Mouse (Mus musculus): ENCODE measurements around the gene Spata5. TPM values are rescaled to one million over a fixed set of nuclear protein-coding genes. Genes with fewer than 3 reads are reported as not detected.
"Not testable (repeated sequence)": the region's sequence is repeated elsewhere in the genome, so short reads cannot be mapped to it uniquely, and the experiment has no call there.

Spata5 gene
- polyA plus RNA-seq, 1 experiment from 2014 or later, result 41.2 TPM

DNA sequence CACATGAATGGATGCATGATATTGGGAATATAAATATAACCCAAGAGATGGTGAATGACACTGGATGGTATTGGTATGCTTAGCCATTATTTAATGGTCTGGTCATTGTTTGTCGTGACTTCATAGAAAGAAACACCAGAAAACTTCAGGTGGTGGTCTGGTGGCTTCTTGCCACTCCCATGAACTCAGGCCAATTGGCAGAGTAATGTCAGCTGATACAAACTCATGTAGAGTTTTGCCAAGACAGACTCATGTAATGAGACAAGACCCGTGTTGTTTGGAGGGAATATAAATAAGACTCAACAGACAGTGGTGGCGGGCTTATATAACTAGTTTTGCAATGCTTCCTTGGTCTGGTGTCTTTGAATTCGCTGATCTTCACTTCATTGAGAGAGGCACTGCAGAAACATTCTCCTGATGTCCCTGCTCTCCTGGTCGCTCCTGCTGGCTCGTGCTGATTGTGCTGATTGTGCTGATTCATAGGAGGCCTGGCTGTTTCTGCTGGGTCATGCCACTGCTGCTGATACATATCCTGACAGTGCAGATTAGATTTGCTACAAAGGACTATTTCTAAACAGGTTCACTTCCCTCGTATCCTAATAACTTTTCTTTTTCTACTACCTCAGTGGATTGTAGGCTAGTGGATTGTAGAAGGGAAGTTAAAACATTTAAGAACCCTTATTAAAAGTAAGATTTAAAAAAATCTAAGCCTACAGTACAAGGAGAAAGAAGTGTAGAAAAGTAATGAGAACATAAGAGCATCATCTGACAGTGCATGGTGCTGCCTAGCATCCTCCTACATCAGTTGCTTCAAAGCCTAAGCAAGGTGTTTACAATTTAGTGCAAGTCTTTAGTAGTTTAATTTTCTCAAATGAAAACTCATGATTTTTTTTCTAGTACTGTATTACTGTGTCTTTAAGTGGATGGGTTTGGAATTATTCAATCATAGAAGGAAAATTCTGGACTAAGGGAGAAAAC is 90.6 kb downstream of the Spata5 start:
- peaks cover 10% of the 10 kb centered on the region for H3K4me1 ChIP-seq (replicated peaks; ENCODE audit: control insufficient read depth, insufficient read depth, low read length)
- peak overlapping the region; percentile 80 for H3K27ac ChIP-seq (ENCODE audit: low read depth, low read length)
- no peak overlapping the region for H3K9ac ChIP-seq (ENCODE audit: low read depth, low read length)
- no peaks in the 10 kb centered on the region for H3K9me3 ChIP-seq (ENCODE audit: control insufficient read depth, low read length)
- no peaks in the 10 kb centered on the region for H3K27me3 ChIP-seq (replicated peaks; ENCODE audit: control insufficient read depth, insufficient read depth, low read length)
- ATAC-seq (replicated peaks; ENCODE audit: low FRiP score), result peak; percentile 97
- no peaks in the 10 kb centered on the region for H3K36me3 ChIP-seq (ENCODE audit: control insufficient read depth, insufficient read depth, low read length)
- H3K4me3 ChIP-seq (ENCODE audit: low read depth, low read length), result no peak overlapping the region
- peak overlapping the region; percentile 36 for H3K4me2 ChIP-seq
- 52% methylated on average over 7 of the region's 7 CpGs for WGBS
- peak; percentile 48 for DNase-seq (ENCODE audit: low spot score)

DNA sequence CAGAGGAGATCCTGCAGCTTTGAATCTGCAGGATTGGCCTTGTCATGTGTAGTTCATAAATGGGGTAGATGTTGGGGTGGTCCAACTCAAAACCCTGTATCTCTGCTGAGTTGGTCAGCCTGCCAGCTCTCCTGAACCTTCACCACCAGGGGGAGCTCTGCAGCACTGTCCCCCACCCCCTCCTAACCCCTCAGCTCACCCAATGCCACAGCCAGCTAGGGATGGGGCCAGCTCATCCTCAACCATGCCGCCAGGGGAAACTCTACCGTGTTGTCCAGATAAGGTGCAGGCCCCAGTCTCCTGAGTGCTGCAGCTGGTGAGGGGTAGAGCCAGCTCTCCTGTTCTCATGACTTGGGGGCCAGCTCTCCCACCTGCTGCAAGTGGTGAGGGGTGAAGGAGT is 95.8 kb downstream of the Spata5 start:
- no peak overlapping the region for H3K4me3 ChIP-seq (ENCODE audit: low read depth, low read length)
- ATAC-seq (replicated peaks; ENCODE audit: low FRiP score), result peak; percentile 97
- no peak overlapping the region for H3K9ac ChIP-seq (ENCODE audit: low read depth, low read length)
- peak; percentile 53 for DNase-seq (ENCODE audit: low spot score)
- H3K36me3 ChIP-seq (ENCODE audit: control insufficient read depth, insufficient read depth, low read length), result no peaks in the 10 kb centered on the region
- no peak overlapping the region for H3K27ac ChIP-seq (ENCODE audit: low read depth, low read length)
- H3K27me3 ChIP-seq (replicated peaks; ENCODE audit: control insufficient read depth, insufficient read depth, low read length), result no peaks in the 10 kb centered on the region
- H3K4me1 ChIP-seq (replicated peaks; ENCODE audit: control insufficient read depth, insufficient read depth, low read length), result peaks cover 11% of the 10 kb centered on the region
- WGBS, result 14% methylated on average over 2 of the region's 2 CpGs
- no peaks in the 10 kb centered on the region for H3K9me3 ChIP-seq (ENCODE audit: control insufficient read depth, low read length)
- H3K4me2 ChIP-seq, result no peak overlapping the region

DNA sequence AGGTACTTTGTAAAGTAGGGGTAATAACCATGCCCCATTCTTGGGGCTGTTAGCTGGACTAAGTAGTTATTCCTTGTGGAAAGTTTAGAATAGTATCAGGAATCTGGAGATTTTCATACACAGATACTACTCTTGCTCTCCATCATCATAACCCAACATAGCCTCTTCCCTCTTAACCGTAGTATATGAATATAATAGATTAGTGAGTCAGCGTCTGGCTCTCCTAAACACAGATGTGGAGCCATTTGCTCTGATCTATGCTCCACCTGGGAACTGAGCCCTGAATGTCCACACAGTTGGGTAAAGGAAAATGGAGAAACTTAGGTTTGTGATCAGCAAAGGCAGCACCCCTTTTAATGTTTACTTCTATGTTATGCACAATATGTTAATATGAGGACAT is 96.7 kb downstream of the Spata5 start:
- Histone ChIP-seq H3K27ac (ENCODE audit: low read depth, low read length) (no peak overlapping the region), H3K27me3 (replicated peaks; ENCODE audit: control insufficient read depth, insufficient read depth, low read length) (no peaks in the 10 kb centered on the region)
- WGBS, result 83% methylated on average over 2 of the region's 2 CpGs

DNA sequence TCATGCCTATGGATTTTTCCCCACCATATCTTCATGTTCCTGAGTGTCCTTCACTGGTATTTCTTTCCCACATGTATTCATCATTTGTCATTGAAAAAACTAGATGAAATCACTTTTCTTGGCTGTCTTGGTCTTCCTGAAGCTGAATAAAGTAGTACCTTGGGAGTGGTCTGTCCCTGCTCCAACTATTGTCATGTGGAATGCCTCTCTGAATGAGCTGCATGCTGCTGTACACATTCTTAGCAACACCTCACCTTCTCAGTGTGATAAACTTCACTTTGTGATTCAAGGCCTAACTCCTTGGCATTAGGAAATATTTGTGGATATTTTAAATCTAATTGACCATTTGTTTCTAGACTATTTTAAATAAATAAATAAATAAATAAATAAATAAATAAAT is 98.9 kb downstream of the Spata5 start:
- no peak overlapping the region for H3K4me2 ChIP-seq
- H3K36me3 ChIP-seq (ENCODE audit: control insufficient read depth, insufficient read depth, low read length), result no peaks in the 10 kb centered on the region
- H3K4me3 ChIP-seq (ENCODE audit: low read depth, low read length), result no peak overlapping the region
- H3K4me1 ChIP-seq (replicated peaks; ENCODE audit: control insufficient read depth, insufficient read depth, low read length), result peaks cover 11% of the 10 kb centered on the region
- no peaks in the 10 kb centered on the region for H3K9me3 ChIP-seq (ENCODE audit: control insufficient read depth, low read length)
- H3K27me3 ChIP-seq (replicated peaks; ENCODE audit: control insufficient read depth, insufficient read depth, low read length), result no peaks in the 10 kb centered on the region
- no peak overlapping the region for H3K27ac ChIP-seq (ENCODE audit: low read depth, low read length)
- no peak for DNase-seq (ENCODE audit: low spot score)
- no peak for ATAC-seq (replicated peaks; ENCODE audit: low FRiP score)
- H3K9ac ChIP-seq (ENCODE audit: low read depth, low read length), result no peak overlapping the region

More for the DNA sequence above, 96.7 kb downstream of the Spata5 start:
- Histone ChIP-seq H3K9me3 (ENCODE audit: control insufficient read depth, low read length) (no peaks in the 10 kb centered on the region), H3K9ac (ENCODE audit: low read depth, low read length) (no peak overlapping the region), H3K4me3 (ENCODE audit: low read depth, low read length) (no peak overlapping the region), H3K4me1 (replicated peaks; ENCODE audit: control insufficient read depth, insufficient read depth, low read length) (peaks cover 11% of the 10 kb centered on the region), H3K36me3 (ENCODE audit: control insufficient read depth, insufficient read depth, low read length) (no peaks in the 10 kb centered on the region), H3K4me2 (no peak overlapping the region)
- no peak for DNase-seq (ENCODE audit: low spot score)
- no peak for ATAC-seq (replicated peaks; ENCODE audit: low FRiP score)

DNA sequence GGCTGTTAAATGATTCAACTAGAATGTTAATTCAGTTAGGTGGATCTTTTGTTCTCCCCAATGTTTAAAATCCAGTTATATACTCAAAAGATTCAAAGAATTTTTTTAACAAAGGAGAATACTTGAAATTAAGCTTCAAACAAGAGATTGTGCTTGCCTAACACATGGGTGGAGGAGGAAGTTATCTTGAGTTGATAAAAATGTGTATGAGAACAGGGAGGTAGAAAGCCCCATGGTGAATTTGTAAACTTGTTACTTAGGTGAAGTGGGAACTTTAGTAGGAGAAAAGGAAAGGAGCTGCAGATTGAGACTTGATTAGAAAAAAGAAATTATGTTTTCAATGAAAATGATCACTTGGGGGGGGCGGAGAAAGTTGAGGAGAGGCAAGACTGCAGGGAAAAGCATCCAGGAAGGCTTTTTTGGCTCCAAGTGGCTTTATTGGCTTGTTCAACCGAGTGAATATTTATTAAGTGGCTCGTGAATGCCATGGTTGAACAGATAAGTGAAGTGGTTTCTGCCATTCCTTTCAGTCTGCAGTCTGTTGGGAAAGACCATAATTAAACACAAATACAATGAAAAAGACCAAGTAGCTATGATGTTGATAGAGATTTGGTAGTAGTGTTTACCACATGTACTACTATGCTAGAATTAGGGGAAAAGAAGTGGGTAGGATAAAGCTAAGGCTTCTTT is 100.8 kb downstream of the Spata5 start:
- Histone ChIP-seq H3K9me3 (ENCODE audit: control insufficient read depth, low read length) (no peaks in the 10 kb centered on the region), H3K27me3 (replicated peaks; ENCODE audit: control insufficient read depth, insufficient read depth, low read length) (no peaks in the 10 kb centered on the region), H3K36me3 (ENCODE audit: control insufficient read depth, insufficient read depth, low read length) (no peaks in the 10 kb centered on the region), H3K4me2 (no peak overlapping the region), H3K4me1 (replicated peaks; ENCODE audit: control insufficient read depth, insufficient read depth, low read length) (peaks cover 10% of the 10 kb centered on the region), H3K4me3 (ENCODE audit: low read depth, low read length) (no peak overlapping the region), H3K27ac (ENCODE audit: low read depth, low read length) (0 out of 2 replicates have a peak overlapping the region, but pooled peaks have one; percentile 10), H3K9ac (ENCODE audit: low read depth, low read length) (no peak overlapping the region)
- no peak for ATAC-seq (replicated peaks; ENCODE audit: low FRiP score)
- WGBS, result 83% methylated on average over 3 of the region's 3 CpGs
- no peak for DNase-seq (ENCODE audit: low spot score)

DNA sequence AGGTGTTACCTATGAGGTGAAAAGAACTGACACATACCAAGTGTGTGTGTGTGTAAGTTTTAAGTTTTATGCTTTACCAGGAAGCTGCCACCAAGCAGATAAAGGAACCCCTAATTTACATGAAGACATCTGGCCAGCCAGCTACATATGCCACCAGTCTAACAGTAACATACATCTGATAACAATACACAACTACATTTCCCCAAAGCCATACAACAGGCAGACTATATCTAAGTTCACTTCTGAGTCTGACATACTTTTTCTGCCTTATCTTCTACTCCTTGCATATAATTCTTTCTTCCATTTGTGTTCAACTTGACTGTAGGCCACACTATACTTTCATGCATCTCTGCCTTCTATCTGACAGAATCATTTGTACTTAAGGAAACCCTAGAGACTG is 112.4 kb downstream of the Spata5 start:
- Histone ChIP-seq H3K9ac (ENCODE audit: low read depth, low read length) (no peak overlapping the region), H3K9me3 (ENCODE audit: control insufficient read depth, low read length) (no peaks in the 10 kb centered on the region), H3K4me3 (ENCODE audit: low read depth, low read length) (no peak overlapping the region), H3K4me1 (replicated peaks; ENCODE audit: control insufficient read depth, insufficient read depth, low read length) (peaks cover 9% of the 10 kb centered on the region; the same call in 1 of the 2 replicates), H3K4me2 (no peak overlapping the region), H3K27me3 (replicated peaks; ENCODE audit: control insufficient read depth, insufficient read depth, low read length) (no peaks in the 10 kb centered on the region), H3K36me3 (ENCODE audit: control insufficient read depth, insufficient read depth, low read length) (peaks cover 2% of the 10 kb centered on the region; the same call in 1 of the 2 replicates), H3K27ac (ENCODE audit: low read depth, low read length) (peak overlapping the region; percentile 68)
- ATAC-seq (replicated peaks; ENCODE audit: low FRiP score), result peak; percentile 97
- no peak for DNase-seq (ENCODE audit: low spot score)

DNA sequence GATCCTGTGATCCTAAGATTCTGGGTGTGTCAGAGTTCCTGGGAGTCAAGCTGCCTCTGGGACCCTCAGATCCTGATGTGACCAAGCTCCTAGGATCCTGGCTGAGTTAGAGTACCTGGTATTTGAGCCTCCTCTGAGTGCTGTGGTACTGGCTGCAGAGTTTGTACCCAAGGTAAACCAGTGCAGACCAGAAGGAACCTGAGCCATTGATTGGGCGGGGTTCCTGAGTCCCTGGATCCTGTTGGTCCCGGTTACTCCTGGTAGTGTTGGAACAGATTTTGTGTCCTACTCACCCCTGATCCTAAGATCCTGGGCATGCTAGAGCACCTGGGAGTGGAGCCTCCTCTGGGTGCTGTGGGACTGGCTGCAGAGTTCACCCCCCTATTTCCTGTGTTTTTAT is 121.0 kb downstream of the Spata5 start:
- H3K4me3 ChIP-seq (ENCODE audit: low read depth, low read length); H3K36me3 ChIP-seq (ENCODE audit: control insufficient read depth, insufficient read depth, low read length); H3K27ac ChIP-seq (ENCODE audit: low read depth, low read length); DNase-seq (ENCODE audit: low spot score); H3K4me2 ChIP-seq; ATAC-seq (replicated peaks; ENCODE audit: low FRiP score); H3K4me1 ChIP-seq (replicated peaks; ENCODE audit: control insufficient read depth, insufficient read depth, low read length); H3K27me3 ChIP-seq (replicated peaks; ENCODE audit: control insufficient read depth, insufficient read depth, low read length); H3K9me3 ChIP-seq (ENCODE audit: control insufficient read depth, low read length); H3K9ac ChIP-seq (ENCODE audit: low read depth, low read length): not testable (repeated sequence)
- 97% methylated on average over 2 of the region's 2 CpGs for WGBS

DNA sequence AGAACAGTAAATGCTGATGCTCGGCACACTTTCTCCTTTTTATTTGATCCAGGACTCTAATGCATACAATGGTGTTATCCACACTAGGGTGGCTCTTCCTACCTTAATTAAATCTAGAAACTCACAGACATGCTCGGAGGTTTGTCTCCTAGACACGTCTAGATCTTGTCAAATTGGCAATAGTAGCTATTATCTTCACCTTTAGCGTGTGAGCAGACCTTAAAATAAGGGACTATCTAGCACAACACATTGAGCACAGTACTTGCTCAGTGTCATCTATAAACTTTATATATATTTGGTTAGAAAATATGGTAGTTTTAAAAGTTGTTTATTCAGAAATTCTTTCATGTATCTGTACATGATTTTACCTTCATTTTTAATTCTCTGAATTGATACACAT is 126.7 kb downstream of the Spata5 start:
- H3K27me3 ChIP-seq (replicated peaks; ENCODE audit: control insufficient read depth, insufficient read depth, low read length), result no peaks in the 10 kb centered on the region
- peak; percentile 57 for ATAC-seq (replicated peaks; ENCODE audit: low FRiP score)
- no peak overlapping the region for H3K4me3 ChIP-seq (ENCODE audit: low read depth, low read length)
- DNase-seq (ENCODE audit: low spot score), result no peak
- no peak overlapping the region for H3K27ac ChIP-seq (ENCODE audit: low read depth, low read length)
- H3K9ac ChIP-seq (ENCODE audit: low read depth, low read length), result no peak overlapping the region
- no peaks in the 10 kb centered on the region for H3K9me3 ChIP-seq (ENCODE audit: control insufficient read depth, low read length)
- H3K36me3 ChIP-seq (ENCODE audit: control insufficient read depth, insufficient read depth, low read length), result no peaks in the 10 kb centered on the region
- H3K4me1 ChIP-seq (replicated peaks; ENCODE audit: control insufficient read depth, insufficient read depth, low read length), result peaks cover 10% of the 10 kb centered on the region
- WGBS, result 72% methylated on average over 4 of the region's 4 CpGs
- H3K4me2 ChIP-seq, result no peak overlapping the region
